Mouse (Mus musculus) layer of hippocampus, adult 2 months (tissue): ENCODE measurements around the gene Xrcc4. TPM values are rescaled to one million over a fixed set of nuclear protein-coding genes. Genes with fewer than 3 reads are reported as not detected.
A peak's percentile ranks its signal among the peaks of the same experiment; 100 is the strongest.
"Not testable (repeated sequence)": the region's sequence is repeated elsewhere in the genome, so short reads cannot be mapped to it uniquely, and the experiment has no call there.

Source experiments
- DNase-seq, 2 experiments: peaks; one replicate each; pipeline ENCODE4 v3.0.0; 2022; ENCODE audit warnings: low spot score in 2 of 2
- H3K27ac ChIP-seq: fragments of 200-600 bp; 2 replicates; pipeline ENCODE4 v1.8.1; 2022
- H3K4me3 ChIP-seq: fragments of 200-600 bp; 2 replicates; pipeline ENCODE4 v1.8.1; 2022; ENCODE audit warnings: mild to moderate bottlenecking
- CTCF ChIP-seq: fragments of 200-600 bp; conservative IDR thresholded peaks from 2 replicates; pipeline ENCODE4 v1.8.1; 2022; ENCODE audit warnings: antibody characterized with exemption, mild to moderate bottlenecking, moderate library complexity
- long read RNA-seq, 2 experiments: library from polyadenylated mRNA; stranded (forward); transcript quantifications; one replicate each; pipeline ENCODE4 v2.0.0; 2021; ENCODE audit warnings: borderline mapping rate in 2 of 2
- total RNA-seq, 2 experiments: library from RNA; stranded (reverse); gene quantifications; 2 replicates each; pipeline ENCODE4 v1.2.3; 2021

Gene Xrcc4
- total RNA-seq, result 10 to 100 TPM; 13.2 to 17.1 TPM
- long read RNA-seq, experiment 1, transcript Xrcc4-201 (8 exons, 1,540 nt), result major isoform, 5 of 5 reads
- long read RNA-seq, experiment 1, partial matches to known transcripts, result 0 of 5 reads
- long read RNA-seq, experiment 1, other reads (novel, unspliced or antisense), result 0 of 5 reads
- long read RNA-seq, experiment 2, transcript Xrcc4-201 (8 exons, 1,540 nt), result major isoform, 15 of 19 reads
- long read RNA-seq, experiment 2, partial matches to known transcripts, result 1 of 19 reads
- long read RNA-seq, experiment 2, other reads (novel, unspliced or antisense), result 3 of 19 reads

DNA sequence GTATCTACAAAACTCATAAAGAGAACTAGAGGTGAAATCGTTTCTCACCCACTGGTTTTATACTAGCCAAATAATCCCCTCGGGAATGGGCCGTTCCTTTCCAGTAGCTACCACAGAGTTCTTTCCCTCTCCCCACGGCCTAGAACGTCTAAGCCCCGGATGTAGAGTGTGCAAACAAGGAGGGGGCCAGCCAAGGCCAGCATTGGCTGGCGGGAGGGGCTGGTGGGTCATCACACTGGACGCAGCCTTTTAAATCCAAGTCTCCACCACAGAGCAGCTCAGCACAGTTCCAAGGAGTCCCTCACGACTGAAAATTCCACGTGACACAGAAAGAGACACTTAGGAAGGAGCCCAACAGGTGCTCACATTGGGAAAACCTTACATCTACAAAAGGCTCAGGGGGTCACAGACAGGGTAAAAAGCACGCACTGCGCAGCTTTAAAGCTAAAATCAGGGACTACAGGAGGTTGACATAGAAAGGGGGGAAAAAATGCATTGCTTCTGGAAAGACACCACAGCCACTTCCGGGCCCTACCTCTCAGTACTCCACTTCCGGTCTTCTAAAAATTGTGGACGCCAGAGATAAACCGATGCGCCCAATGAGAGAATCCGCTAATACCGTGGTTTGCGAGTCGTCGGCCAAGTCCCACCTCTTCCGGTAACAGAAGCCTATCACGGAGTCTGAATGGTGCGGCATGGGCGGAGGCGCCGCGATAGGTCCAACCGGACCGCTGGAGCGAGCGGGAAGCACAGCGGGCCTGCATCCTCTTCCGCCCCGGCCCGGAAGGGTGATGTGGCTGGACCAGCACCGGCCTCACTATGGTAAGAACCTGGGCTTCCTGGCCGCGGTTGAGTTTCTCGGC lies at the start of gene Xrcc4, which contains the start of gene Tmem167:
TSS of gene Xrcc4 (minus strand) at position 647 of the 863 bp plus-strand sequence.
TSS of gene Tmem167 (plus strand) at position 162 of the 863 bp plus-strand sequence.
- TF ChIP-seq CTCF, result no peak
- H3K27ac ChIP-seq, result peak within 1 kb of the TSS; percentile 91
- DNase-seq, result peak; percentile 97 to 99
- H3K4me3 ChIP-seq, result peak within 1 kb of the TSS; percentile 97

DNA sequence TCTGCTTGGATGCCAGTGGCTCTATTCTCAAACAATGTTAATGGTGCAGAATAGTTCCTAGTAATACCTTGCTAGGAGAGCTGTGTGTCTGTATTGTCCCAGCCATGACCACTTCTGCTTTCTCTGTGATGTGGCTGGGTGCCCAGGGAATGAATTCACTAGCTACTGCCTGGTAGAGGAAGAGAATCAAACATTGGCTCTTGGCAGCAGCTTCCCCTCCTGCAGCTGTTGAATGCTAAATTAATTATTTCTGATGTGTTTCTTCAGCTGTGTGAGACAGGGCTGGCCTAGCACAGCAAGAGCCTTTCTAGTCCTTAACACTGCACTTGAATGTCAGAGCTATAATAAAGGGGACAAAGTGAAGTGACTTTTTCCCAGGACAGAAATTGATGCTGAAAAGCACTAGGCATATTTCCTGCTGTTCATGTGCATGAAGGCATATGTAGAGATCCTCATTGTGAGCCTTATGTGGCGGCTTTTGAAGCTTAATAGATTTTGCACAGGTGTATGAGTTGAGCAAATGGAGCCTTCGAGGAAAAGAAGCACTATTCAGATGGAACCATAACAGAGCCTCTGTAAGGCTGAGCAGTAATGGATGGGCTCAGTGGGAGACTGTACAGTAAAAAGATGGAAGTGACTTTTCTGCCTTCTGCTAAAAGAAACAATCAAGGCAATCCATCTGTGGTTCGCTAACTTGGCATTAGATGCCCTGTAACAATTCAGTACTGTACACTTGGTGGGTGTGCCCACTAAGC lies 46.9 kb upstream of the Xrcc4 start:
- H3K4me3 ChIP-seq, result no peak overlapping the region
- DNase-seq, result peak; percentile 25 to 33
- H3K27ac ChIP-seq, result peak overlapping the region; percentile 39; the same call in 1 of the 2 replicates
- TF ChIP-seq CTCF, result no peak

DNA sequence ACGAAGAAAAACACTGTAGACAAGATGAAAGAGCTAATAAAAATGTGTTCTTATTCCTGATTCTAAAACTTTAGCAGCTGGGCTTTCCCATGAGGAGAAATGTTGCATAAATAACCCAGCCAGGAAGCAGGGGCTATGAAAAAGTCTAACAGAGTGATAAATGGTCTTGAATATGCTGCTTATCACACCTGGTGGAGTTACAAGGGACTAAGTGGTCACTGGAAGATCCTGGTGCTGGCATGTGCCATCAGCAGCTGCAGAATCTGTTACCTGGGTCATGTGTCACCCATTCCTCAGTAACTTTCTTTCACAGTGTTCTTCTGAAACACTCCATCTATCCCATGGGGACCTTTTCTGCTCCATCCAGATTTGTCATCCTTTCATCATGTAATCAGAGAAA lies 22.3 kb upstream of the Xrcc4 start:
- no peak for TF ChIP-seq CTCF
- no peak overlapping the region for H3K4me3 ChIP-seq
- no peak for DNase-seq
- H3K27ac ChIP-seq, result peak overlapping the region; percentile 46

DNA sequence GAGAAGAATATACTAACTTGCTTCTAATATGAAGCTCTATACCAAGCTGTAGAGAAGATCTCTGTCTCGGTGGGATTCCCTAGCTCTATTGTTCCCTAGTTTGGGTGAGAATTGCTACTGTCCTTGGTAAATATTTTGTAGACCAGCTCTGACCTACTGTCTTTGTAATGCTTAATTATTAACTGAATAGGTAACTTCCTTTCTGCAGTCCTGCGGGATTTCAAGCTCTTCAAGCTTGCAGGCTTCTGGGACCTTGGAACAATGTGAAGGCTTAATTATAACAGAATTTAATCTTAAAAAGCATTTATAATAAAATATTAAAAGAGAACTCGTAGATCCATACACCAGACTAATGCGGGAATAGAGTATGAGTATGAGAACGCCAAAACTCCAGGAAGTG lies 19.3 kb upstream of the Xrcc4 start:
- H3K4me3 ChIP-seq, H3K27ac ChIP-seq, DNase-seq: not testable (repeated sequence)

DNA sequence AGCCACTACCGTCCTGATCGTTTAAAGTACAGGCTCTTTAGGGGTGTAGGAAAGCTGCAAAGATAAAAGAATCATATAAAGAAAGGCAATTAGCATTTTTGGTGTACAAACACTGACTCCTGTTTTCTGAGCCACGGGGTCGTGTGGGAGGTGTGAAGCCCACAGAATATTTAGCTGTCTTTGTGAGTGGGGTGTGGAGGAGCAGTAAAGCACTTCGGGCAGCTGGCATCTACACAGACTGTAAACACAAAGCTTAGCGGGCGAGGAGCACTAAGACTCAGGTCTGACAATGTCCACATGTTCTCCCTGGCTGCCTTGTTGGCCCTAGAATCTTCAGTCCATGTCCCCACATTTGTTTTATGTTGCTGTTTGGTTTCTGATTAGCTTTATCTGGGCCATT lies 16.7 kb upstream of the Xrcc4 start:
- DNase-seq, result no peak
- Histone ChIP-seq H3K27ac (no peak overlapping the region), H3K4me3 (no peak overlapping the region)
- no peak for TF ChIP-seq CTCF

DNA sequence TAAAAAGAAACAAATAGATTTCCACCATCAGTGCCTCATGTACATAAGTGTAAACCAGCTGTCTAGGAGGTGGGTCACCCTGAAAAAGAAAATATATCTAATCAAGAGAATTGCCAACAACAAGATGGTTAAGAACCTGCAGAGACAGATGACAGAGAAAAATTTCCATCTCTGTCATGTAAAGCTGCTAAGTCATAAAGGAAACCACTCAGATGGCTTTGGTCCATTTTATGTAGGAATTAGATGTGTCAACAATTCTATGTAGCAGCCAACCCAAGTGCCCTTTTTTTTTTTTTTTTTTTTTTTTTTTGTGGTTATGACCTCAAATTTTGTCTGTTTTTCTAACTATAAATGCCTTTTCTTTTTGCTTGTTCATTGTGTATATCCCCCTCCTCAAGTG lies 12.1 kb upstream of the Xrcc4 start:
- Histone ChIP-seq H3K27ac (no peak overlapping the region), H3K4me3 (no peak overlapping the region)
- no peak for DNase-seq
- no peak for TF ChIP-seq CTCF

DNA sequence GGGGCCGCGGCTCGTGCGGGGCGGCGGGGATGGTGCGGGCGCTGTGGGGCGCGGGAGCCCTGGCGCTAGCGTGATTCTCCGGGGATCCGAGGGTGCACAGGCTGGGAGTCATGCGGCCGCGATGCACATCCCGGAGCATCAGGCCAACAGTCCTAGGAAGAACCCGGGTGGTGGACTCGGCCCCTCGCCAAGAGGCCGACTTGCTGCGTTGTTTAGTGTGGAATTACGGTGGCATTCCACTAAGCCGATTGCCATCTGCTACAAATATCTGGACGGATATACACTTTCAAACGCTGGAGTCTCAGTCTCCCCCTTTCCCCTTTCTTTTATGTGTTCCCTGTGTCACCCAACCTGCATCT lies 396 bp upstream of the Xrcc4 start:
- no peak for DNase-seq
- peak overlapping the region; percentile 97 for H3K4me3 ChIP-seq
- TF ChIP-seq CTCF, result no peak
- H3K27ac ChIP-seq, result peak overlapping the region; percentile 91

DNA sequence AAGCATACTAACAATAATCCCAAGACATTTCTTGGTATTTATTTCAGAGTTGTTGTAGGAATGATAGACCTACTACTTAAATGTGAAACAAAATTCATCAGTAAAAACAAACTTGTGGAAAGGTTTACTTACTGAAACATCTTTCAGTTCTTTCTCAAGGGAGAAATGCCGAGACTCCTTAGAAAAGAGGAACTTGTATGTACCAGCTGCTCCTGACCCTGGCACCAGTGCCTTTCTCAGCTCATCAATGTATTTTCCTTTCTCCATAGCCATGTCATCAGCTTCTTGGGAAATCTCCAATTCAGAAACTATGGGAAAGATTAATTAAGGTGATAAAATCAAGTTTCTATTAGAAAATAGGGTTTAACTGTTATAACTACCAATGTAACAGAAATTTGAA lies 27.5 kb downstream of the Xrcc4 start:
- no peak for DNase-seq
- TF ChIP-seq CTCF, result no peak
- Histone ChIP-seq H3K27ac (no peak overlapping the region), H3K4me3 (no peak overlapping the region)

DNA sequence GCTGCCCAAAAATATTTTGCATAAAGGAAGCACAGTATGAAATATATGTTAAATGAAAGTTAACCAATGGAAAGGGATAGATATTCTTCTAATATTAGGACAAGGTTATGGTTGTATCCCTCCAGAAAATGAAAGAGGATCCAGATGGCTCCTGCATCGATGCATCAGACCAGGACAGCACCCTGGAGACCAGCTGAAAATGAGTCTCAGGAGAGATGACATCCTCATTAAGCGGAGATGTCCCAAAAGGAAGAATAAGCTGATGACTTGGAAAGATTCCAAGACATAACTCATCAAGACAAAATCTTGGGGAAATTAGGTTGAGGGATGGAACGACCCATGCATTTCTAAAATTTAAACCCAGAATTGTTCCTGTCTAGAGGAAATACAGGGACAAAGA lies 37.0 kb downstream of the Xrcc4 start:
- no peak overlapping the region for H3K4me3 ChIP-seq
- no peak for TF ChIP-seq CTCF
- no peak for DNase-seq
- H3K27ac ChIP-seq, result no peak overlapping the region

DNA sequence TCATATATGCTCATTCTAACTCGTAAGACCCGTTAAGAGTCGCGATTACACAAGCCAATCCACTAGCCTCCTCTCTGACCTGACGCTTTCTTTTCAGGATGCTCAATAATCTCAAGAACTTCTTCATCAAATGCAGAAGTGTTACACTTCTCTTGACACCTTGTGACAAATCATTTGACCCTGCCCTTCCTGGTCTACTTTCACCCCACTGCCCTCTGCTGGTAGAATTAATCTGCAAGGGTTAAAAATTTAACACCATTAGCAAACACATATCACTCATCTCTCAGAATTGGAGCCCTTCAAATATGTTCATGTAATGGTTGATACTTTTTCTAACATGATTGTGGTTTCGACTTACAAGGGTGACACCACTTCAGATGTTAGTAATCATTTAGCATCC lies 37.7 kb downstream of the Xrcc4 start:
- Histone ChIP-seq H3K27ac (no peak overlapping the region), H3K4me3 (no peak overlapping the region)
- no peak for DNase-seq
- TF ChIP-seq CTCF, result peak; percentile 38

DNA sequence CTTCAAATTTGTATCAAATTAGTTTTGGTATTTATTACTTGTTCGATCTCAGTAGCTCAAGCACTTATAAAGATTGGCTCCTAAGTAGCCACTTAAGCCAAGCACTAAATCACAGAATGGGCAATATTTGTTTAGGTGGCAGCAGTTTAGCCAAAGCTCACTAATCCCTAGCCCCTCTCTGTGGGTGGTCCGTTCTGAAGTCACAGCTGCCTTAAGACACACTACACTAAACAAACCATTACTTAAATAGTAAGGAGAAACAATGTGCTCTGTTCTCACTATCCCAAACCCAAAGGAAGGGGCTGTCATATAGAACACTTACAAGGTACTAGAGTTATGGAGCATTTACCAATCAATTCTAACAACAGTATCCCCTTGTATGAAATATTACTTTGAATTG lies 49.8 kb downstream of the Xrcc4 start:
- H3K27ac ChIP-seq, result no peak overlapping the region
- no peak overlapping the region for H3K4me3 ChIP-seq
- no peak for TF ChIP-seq CTCF
- no peak for DNase-seq

DNA sequence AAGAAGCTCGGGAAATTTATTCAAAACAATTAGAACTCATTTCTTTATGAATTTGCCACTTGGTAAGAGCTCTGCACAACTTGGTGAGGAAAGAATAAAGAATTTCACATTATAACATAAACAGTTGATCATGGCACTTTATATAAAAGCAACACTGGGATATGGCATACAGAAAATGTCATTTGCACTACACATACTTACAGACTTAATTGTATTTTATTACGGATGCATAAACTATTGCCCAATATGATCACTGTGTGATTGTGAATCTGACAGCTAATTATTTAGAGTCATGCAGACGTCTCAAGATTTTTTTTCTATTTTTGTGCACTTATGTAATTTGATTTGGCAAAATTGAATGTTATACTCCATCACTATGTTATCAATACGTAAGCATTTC lies 56.4 kb downstream of the Xrcc4 start:
- Histone ChIP-seq H3K4me3 (no peak overlapping the region), H3K27ac (no peak overlapping the region)
- TF ChIP-seq CTCF, result no peak
- no peak for DNase-seq

DNA sequence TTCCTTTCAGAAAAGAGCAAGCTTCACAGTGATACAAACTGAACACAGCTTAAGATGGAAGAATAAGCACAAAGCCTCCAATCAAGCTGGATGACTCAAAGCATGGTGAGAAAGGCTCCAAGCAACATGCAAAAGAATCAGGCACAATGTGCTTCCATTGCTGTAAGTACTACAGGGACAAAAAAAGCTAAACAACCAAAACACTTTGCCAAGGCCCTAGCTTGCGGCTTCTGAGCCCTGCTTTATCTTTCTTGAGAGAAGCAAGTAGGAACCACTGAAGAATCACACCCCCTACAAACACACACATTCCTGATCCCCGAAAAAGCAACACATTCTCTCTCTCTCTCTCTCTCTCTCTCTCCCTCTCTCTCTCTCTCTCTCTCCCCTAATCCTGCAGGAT lies 56.9 kb downstream of the Xrcc4 start:
- no peak for TF ChIP-seq CTCF
- Histone ChIP-seq H3K4me3 (no peak overlapping the region), H3K27ac (no peak overlapping the region)
- DNase-seq, result no peak

DNA sequence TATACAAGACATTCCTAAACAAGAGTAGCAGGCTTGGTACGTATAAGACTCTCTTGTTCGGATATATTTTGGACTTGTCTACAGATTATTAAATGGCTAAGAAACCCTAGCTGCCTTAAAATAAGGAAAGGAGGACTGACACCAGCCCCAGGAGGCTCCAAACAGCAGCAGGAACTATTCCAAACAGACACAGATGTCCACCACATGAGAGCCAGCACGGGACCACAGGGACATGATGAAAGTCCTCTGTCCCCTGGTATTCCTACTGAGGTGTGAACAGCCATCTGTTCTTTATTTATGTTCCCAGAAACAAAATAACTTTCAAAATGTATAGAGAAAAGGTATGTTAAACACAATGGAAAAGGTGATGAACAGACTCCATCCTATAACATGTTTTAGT lies 58.5 kb downstream of the Xrcc4 start:
- Histone ChIP-seq H3K4me3 (no peak overlapping the region), H3K27ac (no peak overlapping the region)
- no peak for TF ChIP-seq CTCF
- no peak for DNase-seq
